Mouse (Mus musculus) spleen, adult 2 months (tissue): ENCODE results near the gene Ms4a14. TPM values are rescaled to one million over a fixed set of nuclear protein-coding genes. Genes with fewer than 3 reads are reported as not detected.

Experiments
- DNase-seq, 2 experiments: peaks; one replicate each; pipeline versions ENCODE4 v3.0.0 to v3.0.0-alpha.2; 2012 to 2021; ENCODE audit warnings: low spot score in 2 of 2, low read depth in 1 of 2
- H3K27ac ChIP-seq: fragments of 200-500 bp; 2 replicates; pipeline ENCODE4 v1.5.1; 2012; ENCODE audit warnings: low read length, inconsistent platforms; ENCODE audit not compliant: insufficient read depth
- H3K27me3 ChIP-seq: fragments of 200-500 bp; 2 replicates; pipeline ENCODE4 v1.6.1; 2012; ENCODE audit warnings: mild to moderate bottlenecking, moderate library complexity, low read length, inconsistent platforms; ENCODE audit not compliant: control insufficient read depth, insufficient read depth
- H3K36me3 ChIP-seq: fragments of 200-500 bp; 2 replicates; pipeline ENCODE4 v1.6.1; 2012; ENCODE audit warnings: mild to moderate bottlenecking, low read length, inconsistent platforms; ENCODE audit not compliant: control insufficient read depth, insufficient read depth
- H3K4me1 ChIP-seq: fragments of 200-500 bp; 2 replicates; pipeline ENCODE4 v1.6.1; 2011; ENCODE audit warnings: inconsistent platforms; ENCODE audit not compliant: control insufficient read depth, insufficient read depth, insufficient read length
- H3K4me3 ChIP-seq: fragments of 200-500 bp; 2 replicates; pipeline ENCODE4 v1.5.1; 2011; ENCODE audit warnings: mild to moderate bottlenecking, inconsistent platforms; ENCODE audit not compliant: insufficient read depth, insufficient read length; ENCODE audit errors: extremely low read depth
- CTCF ChIP-seq: fragments of 200-500 bp; IDR thresholded peaks from 2 replicates; pipeline ENCODE4 v1.5.1; 2011; ENCODE audit warnings: mild to moderate bottlenecking, inconsistent platforms; ENCODE audit not compliant: insufficient read depth, insufficient read length, insufficient replicate concordance; ENCODE audit errors: extremely low read depth
- POLR2A ChIP-seq: fragments of 200-500 bp; IDR thresholded peaks from 2 replicates; pipeline ENCODE4 v1.6.1; 2011; ENCODE audit warnings: low read depth, low read length, inconsistent platforms
- WGBS: fragments of 180-500 bp; shearing (Covaris S2); methylation state at CpG from one replicate; pipeline ENCODE4 v1.1.7; 2018; 5-methylcytosine and 5-hydroxymethylcytosine counted together
- polyA plus RNA-seq: library from polyadenylated mRNA; depleted of rRNA; stranded (reverse); fragments of >200 nt; gene quantifications from 2 replicates; pipeline ENCODE4 v1.2.3, GENCODE M21; 2012; rRNA removed

The Ms4a14 gene
- 0.15 and 0.48 TPM in 2 replicates for polyA plus RNA-seq

DNA sequence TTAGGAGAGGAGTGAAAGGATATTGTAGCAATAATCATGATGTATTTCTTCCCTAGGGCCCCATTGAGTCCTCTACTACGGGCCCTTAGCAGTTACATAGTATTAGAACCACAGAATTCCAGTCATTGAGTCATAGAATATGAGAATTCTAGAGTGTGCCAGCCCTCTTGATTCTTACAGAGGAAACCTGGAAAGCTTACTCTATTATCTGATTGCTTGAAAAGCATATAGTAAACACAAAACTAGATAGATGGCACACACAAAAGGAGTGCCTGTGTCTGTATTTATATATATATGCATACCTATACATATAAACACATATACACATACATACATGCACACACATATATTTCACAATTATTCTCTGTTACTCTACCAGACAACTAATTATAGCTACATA is at the start of gene Ms4a14:
TSS of gene Ms4a14 (minus strand) at position 101 of the 400 bp plus-strand sequence.
- Histone ChIP-seq H3K4me1 (peaks cover 2% of the 10 kb centered on the region), H3K27me3 (no peaks in the 10 kb centered on the region), H3K36me3 (no peaks in the 10 kb centered on the region), H3K4me3 (no peak within 1 kb of the TSS), H3K27ac (no peak within 1 kb of the TSS)
- WGBS = 91% methylated on average over 1 of the region's 1 CpGs
- DNase-seq = no peak
- TF ChIP-seq CTCF (no peak), POLR2A (no peak)

DNA sequence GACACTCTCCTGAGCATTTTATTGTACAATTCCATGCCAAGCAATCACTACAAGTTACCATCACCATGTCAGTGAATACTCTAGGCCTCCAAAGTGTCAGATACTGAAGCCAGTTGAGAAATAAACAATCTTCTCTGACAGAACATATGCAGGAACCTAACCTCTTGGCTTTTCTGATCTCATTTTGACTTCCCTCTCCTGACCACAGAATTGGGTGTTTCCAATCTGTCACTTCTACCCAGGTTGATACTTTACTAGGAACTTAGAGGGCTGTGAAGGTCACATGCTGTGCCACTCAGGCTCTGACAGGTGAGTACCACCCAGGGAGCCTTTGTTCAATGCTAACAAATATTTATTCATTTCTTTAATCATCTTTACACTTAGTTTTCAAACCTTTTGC is 47.7 kb upstream of the Ms4a14 start:
- DNase-seq = peak; percentile 29 to 74
- TF ChIP-seq CTCF (no peak), POLR2A (no peak)
- Histone ChIP-seq H3K36me3 (no peaks in the 10 kb centered on the region), H3K27ac (peak overlapping the region; percentile 82), H3K4me1 (peaks cover 4% of the 10 kb centered on the region), H3K27me3 (no peaks in the 10 kb centered on the region), H3K4me3 (no peak overlapping the region)

DNA sequence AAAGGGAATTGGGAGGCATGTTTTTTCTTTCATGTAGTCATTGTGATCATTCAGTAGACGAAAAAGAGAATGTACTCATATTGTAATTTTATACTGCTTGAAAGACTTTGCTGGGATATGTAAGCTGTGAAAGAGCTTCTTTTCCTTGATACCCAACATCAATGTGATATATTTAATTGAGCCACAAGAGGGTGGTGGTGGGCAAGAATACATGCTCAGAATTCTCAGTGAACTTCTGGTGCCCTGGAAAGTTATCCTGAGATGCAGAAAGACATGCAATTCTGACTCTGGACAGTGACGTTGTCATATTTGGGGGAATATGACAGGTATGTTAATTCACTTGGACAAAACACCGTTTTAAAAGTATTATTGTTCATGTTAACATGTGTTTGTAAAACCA is 45.9 kb upstream of the Ms4a14 start:
- Histone ChIP-seq H3K4me3 (no peak overlapping the region), H3K4me1 (peaks cover 6% of the 10 kb centered on the region), H3K27ac (no peak overlapping the region), H3K36me3 (no peaks in the 10 kb centered on the region), H3K27me3 (no peaks in the 10 kb centered on the region)
- TF ChIP-seq POLR2A (no peak), CTCF (peak; percentile 24; the same call in 1 of the 2 replicates)
- peak in 1 of 2 experiments; percentile 13 for DNase-seq
- WGBS = 68% methylated on average over 3 of the region's 3 CpGs

DNA sequence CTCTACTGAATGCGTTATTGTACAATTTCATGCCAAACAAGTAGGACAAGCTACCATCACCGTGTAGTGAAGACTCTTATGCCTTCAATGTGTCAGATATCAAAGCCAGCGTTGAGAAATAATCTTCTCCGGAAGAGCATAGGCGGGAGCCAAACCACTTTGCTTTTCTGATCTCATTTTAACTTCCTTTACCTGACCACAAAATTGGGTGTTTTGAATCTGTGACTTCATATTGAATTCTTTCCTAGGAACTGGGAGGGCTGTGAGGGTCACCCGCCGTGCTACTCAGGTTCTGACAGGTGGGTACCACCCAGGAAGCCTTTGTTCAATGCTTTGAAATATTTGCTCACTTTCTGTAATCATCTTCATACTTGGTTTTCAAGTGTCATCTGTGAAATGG is 41.5 kb upstream of the Ms4a14 start:
- Histone ChIP-seq H3K4me3 (no peak overlapping the region), H3K4me1 (peaks cover 2% of the 10 kb centered on the region; the same call in 1 of the 2 replicates), H3K27ac (no peak overlapping the region), H3K27me3 (no peaks in the 10 kb centered on the region), H3K36me3 (no peaks in the 10 kb centered on the region)
- WGBS = 16% methylated on average over 7 of the region's 7 CpGs
- TF ChIP-seq CTCF (no peak), POLR2A (no peak)
- peak; percentile 21 to 72 for DNase-seq

DNA sequence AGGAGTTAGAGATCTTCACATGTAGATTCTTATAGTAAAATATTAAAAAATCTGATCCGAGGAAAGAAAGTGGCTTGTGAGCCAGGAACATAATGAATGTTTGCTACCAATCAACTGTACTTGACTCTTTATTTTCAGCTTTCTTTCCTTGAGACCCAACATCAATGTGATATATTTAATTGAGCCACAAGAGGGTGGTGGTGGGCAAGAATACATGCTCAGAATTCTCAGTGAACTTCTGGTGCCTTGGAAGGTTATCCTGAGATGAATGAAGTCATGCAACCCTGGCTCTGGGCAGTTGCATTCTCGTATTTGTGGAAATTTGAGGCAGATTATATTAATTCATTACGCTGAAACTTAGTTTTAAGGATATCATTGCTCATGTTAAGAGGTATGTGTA is 37.6 kb upstream of the Ms4a14 start:
- Histone ChIP-seq H3K27ac (no peak overlapping the region), H3K36me3 (no peaks in the 10 kb centered on the region), H3K4me3 (no peak overlapping the region), H3K27me3 (no peaks in the 10 kb centered on the region), H3K4me1 (peaks cover 2% of the 10 kb centered on the region; the same call in 1 of the 2 replicates)
- WGBS = 37% methylated on average over 3 of the region's 3 CpGs
- TF ChIP-seq CTCF = no peak
- TF ChIP-seq POLR2A = no peak
- DNase-seq = no peak

DNA sequence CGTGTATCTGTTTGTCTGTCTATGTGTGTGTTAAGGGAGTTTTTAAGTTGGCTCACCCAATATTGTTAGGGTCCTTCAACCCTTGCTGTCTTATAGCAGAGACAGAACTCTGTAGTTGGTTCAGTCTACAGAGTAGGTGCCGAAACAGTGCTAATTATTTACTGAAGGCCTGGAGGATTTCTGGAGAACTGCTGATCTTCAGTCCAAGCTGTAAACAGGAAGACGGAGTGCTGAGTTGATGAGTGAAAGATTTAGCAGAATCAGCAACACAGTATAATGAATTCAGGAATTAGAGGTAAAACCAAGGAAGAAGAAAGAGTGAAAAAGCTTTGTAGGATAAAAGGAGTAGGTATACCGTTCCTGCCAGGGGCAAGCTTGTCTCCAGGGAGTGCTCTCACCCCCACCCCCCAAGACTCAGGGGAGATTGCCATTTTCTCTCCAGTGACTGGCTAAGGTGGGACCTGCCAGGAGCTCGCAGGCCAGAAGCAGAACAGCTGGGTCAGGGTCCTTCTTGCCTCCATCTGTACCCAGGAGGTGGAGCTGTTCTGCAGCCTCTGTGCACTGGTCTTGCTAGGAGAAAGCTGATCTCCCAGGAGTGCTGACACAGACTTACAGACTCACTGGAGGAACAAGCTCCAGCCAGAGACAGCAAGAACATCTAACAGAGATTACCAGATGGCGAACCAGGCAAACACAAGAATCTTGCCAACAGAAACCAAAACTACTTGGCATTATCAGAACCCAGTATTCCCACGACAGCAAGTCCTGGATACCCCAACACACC is 35.6 kb upstream of the Ms4a14 start:
- H3K4me3 ChIP-seq = no peak overlapping the region
- no peaks in the 10 kb centered on the region for H3K27me3 ChIP-seq
- 74% methylated on average over 7 of the region's 7 CpGs for WGBS
- no peak overlapping the region for H3K27ac ChIP-seq
- H3K4me1 ChIP-seq = no peaks in the 10 kb centered on the region
- TF ChIP-seq POLR2A (no peak), CTCF (no peak)
- peak in 1 of 2 experiments; percentile 16 for DNase-seq
- H3K36me3 ChIP-seq = no peaks in the 10 kb centered on the region

DNA sequence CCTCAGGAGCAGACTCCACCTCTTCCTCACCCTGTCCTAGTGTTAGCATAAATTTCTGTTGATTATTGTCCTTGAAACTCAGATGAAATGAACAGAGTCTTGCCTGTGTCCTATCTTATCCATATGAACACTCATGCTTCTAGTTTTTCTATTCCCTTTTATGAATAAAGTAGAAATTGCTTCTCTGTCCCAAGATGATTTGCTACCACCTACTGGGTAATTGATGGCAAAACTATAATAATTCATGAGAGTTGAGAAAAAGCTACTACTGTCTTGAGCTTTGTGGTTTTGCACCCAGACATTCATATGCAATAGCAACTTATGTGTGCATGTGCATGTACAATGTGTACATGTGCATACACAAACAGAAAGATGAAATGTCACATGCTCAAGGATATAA is 29.7 kb upstream of the Ms4a14 start:
- no peak overlapping the region for H3K4me3 ChIP-seq
- H3K27ac ChIP-seq = no peak overlapping the region
- H3K27me3 ChIP-seq = no peaks in the 10 kb centered on the region

More for the DNA sequence above, 29.7 kb upstream of the Ms4a14 start:
- H3K4me1 ChIP-seq = no peaks in the 10 kb centered on the region
- DNase-seq = no peak
- no peak for TF ChIP-seq CTCF
- TF ChIP-seq POLR2A = no peak
- no peaks in the 10 kb centered on the region for H3K36me3 ChIP-seq
